Mouse (Mus musculus) ovary, adult 18-20 months (tissue): ENCODE data around the gene Cbln1.

ENCODE experiments used
- DNase-seq: peaks from one replicate; pipeline ENCODE4 v3.0.0; 2022; ENCODE audit warnings: low spot score, mixed read lengths

The Cbln1 gene

DNA sequence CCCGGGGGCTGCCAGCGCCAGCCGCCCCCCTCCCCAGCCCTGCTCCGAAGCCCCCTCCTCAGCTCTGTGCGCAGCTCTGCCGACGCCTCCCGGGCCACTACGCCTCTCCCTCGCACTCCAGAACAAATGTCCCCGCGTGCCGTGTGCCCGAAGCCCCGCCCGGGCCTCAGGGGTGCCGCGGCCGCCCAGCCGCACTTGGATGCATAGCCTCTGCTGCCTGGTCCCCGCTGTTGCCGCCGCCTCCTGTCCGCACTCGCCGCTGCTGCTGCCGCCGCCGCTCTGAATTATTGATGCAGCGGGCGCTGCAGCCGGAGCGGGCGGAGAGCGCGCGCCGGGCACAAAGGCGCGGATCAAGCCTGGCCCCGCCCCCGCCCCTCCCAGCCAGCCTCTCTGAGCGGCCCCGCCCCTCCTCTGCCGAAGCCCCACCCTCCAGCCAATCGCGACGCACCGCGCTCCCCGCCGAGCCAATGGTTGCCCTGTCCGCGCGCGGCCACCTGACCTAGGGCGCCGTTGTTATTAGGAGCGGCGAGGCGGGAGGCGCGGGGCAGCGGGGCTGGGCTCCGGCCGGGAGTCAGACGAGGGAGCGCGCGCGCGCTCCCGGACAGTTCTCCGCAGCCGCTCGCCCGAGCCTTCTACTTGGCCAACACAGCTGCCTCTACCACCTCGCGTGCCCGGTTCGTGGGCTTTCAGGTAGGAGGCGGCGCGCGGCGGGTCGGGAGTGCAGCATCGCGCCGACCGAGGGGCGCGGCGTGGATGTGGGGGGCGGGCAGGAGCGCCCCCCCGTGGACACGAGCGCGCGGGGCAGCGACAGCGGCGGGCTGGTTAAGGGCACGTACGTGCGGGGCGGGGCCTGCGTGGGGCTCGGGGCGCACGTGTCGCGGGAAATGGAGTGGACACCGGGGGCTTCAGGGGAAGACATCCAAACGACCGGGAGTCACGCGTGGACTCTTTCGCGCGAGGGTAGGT, at the start of gene Cbln1:
Gene Cbln1, minus strand, starts transcription at position 339 of the 966 bp plus-strand sequence.
- DNase-seq = peak; percentile 78

DNA sequence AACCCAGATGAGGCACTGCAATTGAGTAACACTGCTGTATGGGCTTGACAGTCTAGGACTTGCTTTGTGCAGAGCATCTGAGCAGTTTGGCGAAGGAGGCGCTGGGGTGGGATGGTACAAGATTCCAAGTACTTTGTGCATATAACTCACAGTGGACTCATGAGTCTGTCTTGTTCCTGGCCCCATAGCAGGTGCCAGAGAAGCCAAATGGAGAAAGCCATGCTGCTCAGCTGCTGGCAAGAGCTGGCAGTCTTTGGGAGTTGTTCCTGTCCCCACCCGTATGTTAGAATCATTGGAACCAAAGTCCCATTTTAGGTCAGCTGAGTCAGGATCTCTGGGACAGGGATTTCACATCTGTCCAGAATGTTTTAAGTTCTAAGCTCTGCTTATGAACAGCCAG, 44.7 kb upstream of the Cbln1 start:
- DNase-seq = no peak

DNA sequence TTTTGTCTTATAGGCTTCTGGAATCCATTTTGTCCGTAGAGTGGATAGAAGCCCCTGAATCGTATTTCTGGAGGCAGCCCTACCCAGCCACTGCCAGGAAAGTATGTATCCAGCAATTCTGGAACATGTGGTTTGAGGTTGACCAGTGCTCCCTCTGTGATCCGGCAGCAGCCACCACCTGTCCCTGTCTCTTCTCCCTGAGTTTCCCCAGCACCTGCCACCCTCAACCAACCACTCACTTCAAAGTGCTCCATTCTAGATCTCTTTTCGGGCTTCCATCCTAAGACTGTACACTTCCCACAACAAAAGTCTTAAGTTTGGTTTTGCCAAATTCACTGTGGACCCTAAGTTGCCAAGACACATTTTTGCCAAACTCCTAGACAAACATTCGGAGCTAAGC, 41.4 kb upstream of the Cbln1 start:
- no peak for DNase-seq

DNA sequence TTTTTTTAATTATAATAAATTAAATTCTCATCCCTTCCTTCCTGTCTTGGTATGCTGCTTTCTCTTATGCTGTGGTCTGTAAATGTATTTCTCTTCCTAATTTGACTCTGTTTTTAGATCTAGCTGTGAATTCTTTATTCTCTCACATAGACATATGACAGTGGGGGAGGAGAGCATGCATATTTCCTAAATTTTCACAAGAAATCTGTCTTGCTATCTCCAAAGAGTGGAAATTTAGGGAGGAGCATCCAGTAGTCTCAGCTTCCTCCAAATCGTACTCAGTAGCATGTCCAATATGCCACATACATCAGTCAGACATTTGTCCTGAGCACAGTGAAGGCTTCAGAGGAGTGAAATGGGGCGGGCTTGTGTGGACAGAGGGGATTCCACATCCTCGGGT, 40.9 kb upstream of the Cbln1 start:
- DNase-seq = no peak

DNA sequence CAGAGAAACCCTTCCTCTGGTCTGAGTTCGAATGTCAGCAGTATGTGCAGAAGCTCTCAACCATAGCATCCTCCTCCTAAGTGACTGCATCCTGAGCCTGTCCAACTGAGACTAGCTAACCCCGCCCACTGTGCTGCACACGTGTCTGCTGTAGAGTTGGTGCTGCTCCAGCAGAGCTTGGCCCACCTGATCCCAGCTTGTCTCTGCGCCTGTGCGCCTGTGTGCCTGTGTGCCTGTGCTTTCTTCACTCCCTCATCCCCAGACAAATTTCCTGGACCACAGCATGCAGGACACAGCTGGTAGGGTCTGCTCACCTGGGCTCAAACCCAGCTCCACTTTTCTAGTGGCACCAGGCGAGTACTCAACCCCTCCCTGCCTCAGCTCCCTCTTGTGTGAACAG, 40.2 kb upstream of the Cbln1 start:
- no peak for DNase-seq

DNA sequence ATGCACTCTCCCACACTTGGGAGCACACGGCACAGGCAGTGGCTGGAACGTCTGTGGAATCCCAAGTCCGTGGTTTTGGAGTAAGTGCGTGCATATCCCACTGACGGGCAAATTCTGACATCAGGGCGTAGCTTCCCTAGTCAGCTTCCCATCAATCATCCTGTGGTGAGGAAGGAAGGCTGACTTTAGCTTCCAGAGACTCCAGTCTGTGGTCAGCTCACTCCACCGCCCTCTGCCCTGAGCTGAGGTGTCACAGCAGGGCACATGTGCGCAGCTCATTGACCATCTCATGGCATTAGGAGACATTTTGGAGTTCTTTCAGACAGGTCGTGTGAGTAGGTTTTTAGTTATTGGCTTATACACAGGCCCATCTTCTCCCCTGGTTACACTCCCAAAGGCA, 34.6 kb upstream of the Cbln1 start:
- DNase-seq = no peak

DNA sequence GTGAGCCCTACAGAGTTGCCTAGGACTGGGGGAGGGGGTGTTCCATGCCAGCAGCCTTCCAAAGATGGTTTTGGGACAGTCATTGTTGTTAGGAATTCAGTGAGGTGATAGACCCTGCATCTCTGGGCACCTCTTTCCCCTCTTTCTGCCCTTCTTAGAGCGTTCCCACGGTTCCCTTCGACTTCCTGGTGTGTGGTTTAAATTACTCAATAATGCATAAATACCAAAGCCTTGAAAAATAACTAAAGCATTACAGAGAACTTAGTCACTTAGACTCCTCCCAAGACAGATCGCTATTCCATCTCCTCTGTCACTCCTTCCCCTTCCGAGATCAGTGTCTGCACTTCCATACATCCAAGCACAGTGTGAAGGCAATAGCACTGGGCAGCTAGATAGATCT, 32.0 kb upstream of the Cbln1 start:
- DNase-seq = no peak

DNA sequence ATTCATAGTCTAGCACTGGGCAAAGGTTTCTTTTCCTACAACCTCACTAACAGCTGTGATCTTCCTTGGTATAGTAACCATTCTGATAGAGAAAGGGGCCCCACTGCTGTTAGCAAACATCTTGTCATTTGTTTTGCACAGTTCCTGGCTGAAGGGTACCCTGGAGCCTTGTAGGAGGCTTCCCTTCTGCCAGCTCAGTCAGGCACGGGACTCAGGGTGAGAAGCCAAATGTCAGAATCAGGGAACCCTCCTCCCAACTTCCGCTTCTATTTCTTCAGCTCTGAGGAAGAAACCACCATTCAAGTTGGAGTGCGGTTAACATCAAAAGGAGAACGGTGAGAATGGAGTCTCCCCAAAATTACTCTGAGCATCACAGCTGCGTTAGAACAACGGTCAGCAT, 30.3 kb upstream of the Cbln1 start:
- DNase-seq = no peak

DNA sequence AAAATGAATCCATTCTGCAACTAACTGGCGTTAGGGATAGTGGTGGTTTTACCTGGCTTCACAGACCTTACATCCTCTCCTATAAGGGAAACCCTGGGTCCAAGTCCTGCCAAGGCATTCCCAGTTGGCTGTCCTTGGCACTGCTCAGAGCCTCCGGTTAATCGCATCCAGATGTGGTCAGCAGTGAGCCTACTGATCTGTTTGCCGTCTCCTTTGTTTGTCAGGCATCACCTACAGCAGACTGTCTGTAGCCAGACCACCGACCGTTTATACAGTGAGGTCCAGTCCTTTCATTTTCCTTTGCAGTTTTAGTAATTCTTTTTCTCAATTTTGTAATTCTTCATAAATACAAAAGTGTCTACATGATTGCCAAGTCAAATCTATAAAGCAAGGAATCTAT, 25.2 kb upstream of the Cbln1 start:
- DNase-seq = no peak

DNA sequence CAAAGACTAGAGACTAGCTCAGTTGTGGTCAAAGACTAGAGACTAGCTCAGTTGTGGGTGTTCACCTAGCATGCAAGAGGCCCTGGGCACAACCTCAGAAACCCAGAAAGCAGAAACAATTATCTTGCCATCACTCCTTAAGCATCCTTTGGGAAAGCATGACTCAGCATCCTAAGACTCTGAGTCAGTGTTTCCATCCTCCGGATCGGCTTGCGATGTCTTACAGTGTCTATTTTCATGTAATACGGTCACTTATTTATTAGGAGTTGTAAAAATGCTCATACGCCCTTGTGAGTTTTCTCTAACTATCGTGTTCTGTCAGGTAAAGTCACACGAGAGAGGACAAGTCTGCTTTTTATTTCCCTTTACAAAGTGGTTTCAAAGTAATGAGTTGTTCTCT, 24.1 kb upstream of the Cbln1 start:
- DNase-seq = no peak

DNA sequence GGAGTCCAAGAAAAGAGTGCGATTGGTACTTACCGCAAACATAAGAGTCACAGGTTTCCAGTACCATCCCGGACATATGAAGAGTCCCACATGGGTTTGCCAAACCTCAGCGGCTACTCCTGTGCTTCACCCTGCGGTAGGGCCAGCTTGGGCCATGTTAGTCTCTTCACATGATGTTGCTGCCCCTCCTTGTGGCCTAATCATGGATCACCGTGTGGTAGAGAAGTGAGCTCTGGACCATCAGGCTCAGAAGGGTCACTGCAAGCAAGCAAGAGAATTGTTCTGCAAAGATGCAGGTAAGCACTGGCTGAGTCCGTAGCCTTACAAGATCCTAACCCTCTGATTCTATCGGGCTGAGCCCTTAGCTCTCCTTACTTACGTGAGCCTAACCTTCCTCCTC, 22.5 kb upstream of the Cbln1 start:
- no peak for DNase-seq

DNA sequence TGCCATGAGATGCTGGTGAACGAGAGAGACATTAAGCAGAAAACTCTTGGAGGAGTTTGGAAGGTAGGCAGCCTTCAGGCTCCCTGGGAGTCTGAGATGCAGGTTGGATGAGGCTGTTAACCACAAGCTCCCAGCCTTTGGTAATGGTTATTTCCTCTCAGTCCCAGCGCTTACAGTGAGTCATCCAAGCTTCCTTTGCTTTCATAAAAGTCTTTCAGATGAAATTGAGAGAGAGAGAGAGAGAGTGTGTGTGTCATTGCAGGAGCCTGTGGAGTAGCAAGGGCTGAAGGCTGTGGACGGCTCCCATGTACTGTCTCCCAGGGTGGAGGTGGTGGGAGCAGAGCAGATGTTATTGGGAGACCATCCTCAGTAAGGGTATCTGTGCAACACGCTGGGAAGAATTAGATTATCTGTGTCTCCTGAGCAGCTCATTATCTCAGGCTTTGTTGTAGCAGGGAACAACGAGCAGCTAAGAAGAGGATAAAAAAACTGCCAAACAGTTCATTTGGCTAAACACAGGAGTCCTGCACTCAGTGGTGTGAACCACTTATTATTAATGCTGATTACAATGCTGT, 17.5 kb upstream of the Cbln1 start:
- no peak for DNase-seq

DNA sequence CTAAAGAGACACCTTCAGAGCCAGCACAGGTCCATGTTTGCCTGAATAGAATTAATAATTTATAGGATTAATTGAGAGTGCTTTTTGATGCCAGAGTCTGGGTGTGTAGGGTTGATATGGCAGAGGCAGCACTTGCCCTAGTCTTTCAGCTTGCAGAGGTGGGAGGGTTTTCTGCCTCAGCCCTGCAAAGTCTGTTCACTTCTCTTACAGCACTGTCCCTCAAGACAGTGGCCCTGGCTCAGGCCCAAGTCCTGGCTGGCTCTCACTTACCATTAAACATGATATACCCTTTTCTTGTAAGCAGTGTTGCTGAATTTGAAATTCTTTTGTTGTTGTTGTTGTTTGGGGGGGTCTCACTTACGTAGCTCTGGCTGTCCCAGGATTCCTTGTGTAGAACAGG, 9.0 kb upstream of the Cbln1 start:
- DNase-seq = no peak

DNA sequence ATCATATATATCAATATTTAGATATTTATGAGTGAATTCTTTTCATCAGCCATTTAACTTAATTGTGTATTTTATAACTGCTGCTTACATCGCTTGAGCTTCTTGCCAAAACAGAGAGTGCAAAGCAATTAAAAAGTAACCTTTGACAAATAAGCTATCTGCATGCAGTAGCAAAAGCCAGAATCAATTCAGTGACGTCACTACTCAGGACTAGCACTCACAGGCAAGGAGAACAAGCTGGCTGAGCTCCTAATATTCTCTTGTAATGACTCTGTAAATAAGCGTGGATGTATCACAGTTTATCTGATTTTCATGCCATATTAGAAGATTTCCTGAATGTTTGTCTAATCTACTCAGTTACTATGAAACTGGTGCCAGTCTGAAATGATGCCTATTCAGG, 5.8 kb upstream of the Cbln1 start:
- no peak for DNase-seq

DNA sequence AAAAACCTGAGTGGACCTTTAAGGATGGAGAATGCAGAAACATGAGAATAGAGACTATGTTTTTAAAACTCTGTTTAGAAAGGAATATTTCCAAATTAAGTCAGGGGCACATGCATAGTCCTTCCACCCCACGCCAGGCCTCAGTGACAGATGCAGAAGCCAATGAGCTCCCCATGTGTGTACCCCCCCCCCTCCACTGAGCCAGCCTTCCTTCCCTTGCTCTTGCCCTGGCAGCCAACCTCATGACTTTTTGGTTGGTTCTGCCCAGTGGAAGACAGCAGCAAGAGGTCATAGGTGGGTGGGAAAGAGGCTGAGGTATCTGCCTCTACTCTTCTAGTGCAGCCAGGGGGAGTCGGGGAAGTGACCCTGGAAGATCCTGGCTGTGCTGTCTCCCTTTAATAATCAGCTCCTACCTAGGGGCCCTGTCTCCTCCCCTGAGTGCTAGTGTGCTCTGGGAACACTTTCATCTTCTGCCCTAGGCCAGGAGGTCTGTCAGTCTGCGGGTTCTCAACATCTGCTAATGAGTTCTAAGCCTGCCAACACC, 4.8 kb upstream of the Cbln1 start:
- no peak for DNase-seq

DNA sequence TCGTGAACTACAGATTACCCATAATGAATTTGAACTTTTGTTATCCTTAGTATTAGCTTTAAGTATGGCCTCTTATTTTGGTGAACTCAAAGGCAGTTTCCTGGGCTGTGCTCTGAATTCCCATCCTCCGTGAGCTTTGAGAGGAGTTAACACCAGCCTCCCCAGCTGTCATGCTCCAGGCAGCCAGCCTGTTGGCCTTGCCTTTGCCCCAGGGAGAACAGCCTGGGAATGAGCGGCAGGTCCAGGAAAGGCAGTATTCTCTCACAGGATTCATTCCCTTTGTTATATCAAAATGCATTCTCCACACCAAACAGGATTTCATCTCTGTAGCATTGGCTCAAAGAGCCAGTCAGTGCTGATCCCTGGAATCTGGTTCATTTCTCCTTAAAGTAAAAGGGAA, 3.1 kb upstream of the Cbln1 start:
- DNase-seq = no peak

DNA sequence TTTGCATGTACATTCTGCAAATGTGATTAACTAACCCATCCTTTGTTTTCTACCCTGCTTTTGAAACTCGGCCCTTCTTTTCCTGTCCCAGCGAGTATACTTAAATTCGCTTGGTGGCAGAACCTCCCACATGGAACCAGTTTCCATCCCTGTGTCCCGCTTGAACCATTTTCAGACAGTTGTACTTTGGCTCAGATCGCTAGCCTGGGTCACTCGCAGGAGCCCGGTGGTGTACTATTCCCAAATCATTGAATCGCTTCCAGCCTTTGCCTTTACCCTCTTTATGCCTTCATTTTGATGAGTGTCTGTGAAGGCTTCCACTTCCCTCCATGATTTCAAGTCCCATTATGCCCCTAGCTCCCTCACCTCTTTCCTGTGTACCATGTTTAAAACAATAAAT, 2.0 kb upstream of the Cbln1 start:
- DNase-seq = no peak

DNA sequence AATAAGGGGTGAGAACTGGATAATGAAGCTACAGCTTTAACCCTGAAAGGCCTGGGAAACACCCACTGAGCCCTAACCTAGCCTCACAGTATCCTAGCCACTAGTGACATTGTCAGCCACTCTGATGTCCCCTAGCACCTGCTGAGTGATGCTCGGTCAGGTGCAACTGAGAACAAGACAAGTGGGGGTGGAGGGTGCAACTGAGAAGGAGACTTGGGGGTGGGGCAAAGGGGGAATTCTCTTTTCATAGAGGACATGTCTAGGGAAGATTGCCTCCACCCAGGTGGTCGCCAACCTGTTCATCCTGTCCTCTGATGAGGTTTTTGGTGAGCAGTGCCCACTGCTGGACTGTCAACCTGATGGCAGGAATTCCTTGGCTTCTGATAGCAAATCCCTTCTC, 1.5 kb upstream of the Cbln1 start:
- no peak for DNase-seq

DNA sequence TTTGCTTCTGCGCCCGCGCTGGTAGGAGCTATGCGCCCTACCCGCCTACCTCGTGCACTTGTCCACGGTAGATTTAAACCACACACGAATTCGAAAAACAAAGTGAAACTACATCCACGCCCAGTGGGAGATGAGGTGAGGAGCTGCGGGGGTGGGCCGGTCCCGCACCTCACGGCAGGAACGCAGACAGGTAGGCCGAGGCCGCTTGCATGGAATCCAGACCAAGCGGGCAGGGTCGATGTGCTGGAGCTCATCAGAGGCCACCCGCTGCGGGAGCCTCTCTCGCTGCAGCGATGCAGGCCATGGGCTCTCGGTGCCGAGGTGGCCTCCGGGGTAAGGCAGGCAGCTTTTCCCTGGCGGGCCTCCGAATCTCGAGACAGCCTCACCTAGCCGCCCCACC, 905 bp upstream of the Cbln1 start:
- DNase-seq = no peak

DNA sequence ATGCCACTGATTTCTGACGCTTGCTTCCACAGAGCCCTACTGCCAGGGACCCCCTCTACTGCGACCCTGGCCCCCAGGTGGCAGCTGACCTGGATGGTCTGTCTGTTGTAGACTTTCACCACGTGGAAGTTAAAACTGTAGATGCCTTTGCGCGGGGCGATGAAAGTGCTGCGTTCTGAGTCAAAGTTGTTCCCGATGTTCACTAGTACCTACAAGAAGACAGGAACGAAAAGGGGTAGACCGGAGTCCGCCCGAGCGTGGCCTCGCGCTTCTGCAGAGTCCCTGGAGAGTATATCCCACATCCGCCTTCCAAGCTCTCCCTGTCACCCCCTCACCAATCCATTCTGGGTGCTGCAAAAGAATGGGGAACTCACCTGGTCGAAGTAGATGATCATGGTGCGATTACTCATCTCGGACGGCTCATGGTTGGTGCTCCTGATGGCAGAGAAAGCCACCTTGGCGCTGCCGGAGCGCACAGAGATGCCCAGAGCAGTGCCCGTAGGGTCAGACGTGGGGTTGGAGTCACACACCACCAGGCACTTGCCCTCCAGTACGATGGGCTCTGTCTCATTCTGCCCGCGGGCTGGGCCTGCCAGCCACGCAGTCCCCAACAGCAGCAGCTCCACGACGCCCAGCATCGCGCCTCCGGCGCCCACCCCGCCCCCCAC, 672 bp downstream of the Cbln1 start:
- no peak for DNase-seq

DNA sequence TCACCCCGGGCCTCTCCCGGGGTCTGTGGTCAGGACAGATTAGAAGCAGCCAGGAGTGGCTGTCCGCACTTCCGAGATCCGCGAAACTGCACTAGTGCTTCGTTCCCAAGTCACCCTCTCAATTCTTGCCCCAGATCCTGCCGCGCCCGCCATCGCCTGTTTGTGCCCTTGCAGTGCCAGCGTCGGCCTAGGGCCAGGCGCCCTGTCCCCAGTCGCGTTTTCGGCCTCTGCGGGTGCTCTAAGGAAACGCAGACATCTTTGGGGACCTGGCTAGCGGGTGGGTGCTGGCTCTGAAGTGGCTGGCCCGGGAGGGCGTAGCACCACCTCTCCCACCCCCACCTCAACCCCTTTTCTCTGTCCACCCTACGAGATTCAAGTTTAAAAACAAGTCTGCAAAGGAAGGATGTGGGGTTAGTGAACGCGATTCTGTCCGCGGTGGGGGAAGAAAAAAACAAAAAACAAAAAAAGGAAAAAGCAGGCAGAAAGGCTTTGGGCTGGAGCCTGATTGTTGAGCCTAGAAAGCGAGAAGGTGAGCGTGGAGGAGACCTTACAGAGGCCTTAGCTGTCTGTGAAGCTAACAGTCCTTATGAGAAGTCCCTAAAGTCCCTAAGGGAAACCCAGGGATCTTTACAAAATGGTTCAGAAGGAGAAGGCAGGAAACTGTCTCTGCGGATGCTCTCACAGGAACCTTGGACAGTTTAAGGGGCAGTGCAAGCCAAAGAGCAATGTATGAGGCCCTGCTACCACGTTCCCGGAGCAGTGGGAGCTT, 1.4 kb downstream of the Cbln1 start:
- DNase-seq = no peak
